Mouse (Mus musculus): ENCODE measurements around the gene Ddah2.

The Ddah2 gene

DNA sequence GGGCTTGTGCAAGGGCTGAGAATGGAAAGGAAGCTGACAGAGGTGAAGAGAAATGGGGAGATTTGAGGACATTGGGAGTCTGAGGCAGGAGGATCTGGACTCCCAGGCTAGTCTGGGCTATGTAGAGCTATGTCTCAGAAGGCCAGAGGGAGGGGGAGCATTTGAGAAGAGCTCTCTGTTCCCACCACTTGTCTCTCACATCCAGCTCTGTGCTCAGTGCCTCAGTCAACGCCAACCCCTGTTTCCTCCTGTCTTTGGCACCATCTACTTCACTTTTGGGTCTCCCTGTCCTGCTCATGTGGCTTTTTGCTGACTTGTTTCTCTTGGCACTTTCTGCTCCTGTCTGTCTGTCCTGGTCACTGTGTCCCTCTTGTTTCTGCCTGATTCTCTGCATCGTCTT is 18.4 kb downstream of the Ddah2 start:
- no peak for DNase-seq (ENCODE audit: low spot score in 2 of 2)

DNA sequence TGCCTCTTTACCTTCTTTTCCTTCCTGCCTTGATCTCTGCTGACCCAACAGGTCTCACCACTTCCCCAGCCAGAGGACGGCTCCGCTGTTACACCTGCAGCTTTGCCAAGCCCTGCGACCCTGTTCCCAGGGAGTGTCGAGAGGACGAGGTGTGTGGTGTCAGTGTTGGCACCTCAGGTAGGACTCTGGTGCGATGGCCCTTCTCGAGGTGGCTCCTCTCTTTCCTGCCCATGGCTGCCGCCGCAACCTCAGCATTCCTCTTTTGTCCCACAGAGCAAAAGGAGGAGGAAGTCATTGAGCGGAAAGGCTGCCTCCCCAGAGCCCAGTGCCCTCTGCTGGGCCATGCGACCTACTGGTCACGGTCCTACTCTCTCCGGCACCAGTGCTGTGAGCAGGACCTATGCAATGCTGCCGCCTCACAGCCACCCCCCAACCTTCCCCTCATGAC is 19.0 kb downstream of the Ddah2 start, which contains the start of gene Ly6g6d:
TSS of gene Ly6g6d (minus strand) at position 280 of the 448 bp plus-strand sequence.
- DNase-seq (ENCODE audit: low spot score in 2 of 2): peak in 1 of 2 experiments; percentile 61

DNA sequence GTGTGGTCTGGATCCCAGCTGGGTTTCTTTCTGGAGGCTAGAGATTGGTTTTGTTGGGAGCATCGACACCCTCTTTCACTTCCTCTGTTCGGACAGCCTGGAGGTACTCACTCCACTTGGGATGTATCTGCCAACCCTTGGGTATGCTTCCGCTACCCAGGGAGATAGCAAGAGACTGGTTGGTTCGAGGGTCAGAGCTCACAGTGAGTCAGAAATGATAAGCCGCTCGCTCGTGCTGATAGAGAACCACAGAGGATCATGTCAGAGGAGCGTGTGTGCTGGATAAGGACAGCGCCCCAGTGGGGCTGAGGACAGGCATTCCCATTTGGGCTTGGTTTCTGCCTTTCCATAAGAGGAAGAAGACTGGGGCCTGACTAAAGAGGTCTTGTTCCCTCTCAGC is 20.9 kb downstream of the Ddah2 start:
- no peak for DNase-seq (ENCODE audit: low spot score in 2 of 2)

DNA sequence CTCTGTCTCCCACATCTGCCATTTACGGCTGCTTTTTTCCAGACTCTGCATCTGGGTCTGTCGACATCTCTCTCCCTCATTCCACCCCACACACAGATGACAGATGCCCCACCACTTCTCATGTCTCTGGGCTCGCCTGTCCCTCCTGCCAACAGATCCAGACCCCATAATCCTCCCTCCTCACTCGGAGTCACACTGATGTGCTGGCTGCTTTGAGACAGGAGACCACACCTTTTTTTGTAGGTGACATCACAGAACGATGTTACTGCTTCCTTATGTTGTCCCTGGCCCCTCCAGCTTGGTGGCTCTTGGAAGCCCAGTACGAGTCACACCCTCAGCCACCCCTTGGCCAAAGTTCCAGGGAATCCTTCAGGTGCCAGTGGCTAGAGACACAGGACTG is 21.4 kb downstream of the Ddah2 start:
- no peak for DNase-seq (ENCODE audit: low spot score in 2 of 2)

DNA sequence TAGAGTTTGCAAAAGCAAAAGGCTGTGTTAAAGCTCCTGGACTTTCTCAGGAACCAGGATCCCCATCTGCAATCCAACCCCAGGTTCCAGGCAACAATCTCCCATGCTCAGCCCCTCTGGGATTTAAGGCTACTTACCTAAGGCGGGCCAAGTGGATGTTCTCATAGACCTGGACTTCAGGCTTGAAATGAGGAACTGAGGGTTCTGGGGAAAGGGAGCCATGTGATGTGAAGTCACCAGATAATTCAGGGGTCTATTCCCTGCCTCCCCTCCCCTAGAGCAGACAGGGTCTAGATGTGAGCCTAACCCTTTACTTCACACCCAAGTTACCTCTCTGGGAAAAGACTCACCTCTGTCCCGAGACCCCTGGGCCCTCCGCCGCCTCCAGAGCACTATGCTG is 21.9 kb downstream of the Ddah2 start:
- DNase-seq (ENCODE audit: low spot score in 2 of 2): no peak

DNA sequence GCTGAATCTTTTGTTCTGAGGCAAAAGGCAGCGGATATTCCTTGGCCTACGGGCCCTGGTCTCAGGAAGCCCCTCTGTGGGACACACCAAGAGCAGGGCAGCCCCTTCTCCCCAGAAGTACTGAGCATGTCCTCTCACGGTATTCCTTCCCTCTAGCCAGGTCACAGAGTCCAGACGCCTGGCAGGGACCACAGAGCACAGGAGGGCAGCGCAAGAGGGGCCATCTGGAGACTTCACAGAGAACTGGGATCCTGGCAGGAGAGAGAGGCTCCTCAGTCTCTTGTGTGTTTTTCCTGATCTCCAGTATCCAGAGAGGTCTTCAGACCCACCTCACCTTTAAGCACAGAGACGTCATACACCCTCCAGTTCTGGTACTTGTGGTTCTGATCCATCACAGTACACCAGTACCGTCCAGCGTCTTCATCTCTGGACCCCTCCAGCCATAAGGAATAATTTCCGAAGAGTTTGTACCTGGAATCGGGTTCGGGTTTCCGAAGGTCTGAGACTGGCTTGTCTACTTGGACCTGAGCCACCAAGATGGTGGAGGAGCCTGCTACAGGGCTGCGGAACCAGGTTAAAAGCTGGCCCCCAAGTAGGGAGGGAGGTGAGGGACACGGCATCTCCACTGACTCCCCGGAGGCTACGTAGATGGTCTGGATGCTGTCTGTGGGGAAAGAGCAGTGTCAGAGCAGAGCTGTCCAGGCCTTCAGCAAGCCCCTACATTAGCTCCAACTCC is 24.2 kb downstream of the Ddah2 start:
- DNase-seq (ENCODE audit: low spot score in 2 of 2): no peak

DNA sequence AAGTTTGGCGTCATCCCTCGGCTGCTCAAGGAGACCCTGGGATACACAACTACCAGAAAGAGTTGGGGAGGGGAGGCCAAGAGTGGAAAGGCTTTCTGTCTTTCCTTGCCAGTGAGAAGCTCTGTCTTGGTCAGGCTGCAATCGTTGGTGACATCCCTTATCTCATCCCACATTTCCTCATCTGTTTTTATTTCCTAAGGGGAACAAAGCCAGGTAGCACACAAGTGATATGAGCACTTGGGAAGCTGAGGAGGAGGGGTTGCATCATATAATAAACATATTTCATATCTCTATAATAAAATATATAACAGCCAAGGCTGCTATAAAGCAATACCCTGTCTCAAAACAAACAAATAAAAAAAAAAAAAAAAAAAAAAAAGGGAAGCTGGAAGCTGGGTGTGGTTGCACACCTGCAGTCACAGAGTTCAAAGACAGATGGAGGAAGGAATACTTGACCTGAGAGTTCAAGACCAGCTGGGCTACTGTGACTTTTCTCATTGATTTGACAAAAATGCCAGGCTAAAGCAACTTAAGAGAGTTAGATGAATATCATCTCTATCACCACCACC is 25.2 kb downstream of the Ddah2 start:
- DNase-seq (ENCODE audit: low spot score in 2 of 2): no peak

DNA sequence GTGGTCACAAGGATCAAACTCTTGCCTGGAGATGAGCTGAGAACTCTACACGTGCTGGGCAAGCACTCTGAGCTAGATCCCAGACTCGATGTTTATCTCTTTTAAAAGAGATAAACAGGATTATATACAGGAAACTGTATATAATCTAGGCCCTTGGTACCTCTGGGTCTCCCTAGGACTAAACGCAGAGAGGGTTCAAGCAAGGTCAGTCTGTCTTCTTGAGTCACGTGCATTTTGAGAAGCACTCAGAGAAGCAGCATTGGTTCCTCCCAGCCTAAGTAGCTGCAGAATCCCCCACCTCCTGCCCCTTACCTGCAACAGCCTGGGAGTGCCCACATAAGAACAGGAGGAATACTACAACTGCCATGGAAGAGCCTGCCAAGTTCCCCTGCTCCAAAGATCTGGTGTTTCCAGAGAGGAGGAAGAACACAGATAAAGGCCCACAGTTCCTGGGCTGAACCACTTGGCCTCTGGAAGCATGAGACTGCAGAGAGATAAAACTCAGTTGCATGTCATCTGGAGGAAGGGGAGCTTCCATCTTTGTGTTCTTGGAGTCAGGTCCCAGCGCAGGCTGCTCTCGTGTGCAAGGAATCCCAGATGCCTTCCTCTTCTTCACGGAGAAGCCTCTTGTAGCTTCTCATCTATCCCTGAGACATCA is 26.5 kb downstream of the Ddah2 start, which contains the start of gene Ly6g6f:
TSS of gene Ly6g6f (minus strand) at position 403 of the 658 bp plus-strand sequence.
- no peak for DNase-seq (ENCODE audit: low spot score in 2 of 2)

DNA sequence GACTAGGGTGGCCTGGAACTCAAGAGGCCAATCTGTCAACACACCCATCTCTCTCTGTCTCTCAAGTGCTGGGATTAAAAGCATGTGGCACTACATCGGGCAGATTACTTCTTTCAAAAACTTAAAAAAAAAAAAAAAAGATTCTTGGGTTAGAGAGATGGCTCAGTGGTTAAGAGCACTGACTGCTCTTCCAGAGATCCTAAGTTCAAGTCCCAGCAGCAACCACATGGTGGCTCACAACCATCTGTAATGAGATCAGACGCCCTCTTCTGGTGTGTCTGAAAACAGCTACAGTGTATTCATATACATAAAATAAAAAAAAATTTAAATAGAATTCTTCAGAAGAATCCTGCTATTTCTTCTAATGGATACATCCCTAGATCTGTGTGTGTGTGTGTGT is 29.3 kb downstream of the Ddah2 start:
- DNase-seq (ENCODE audit: low spot score in 2 of 2): no peak

DNA sequence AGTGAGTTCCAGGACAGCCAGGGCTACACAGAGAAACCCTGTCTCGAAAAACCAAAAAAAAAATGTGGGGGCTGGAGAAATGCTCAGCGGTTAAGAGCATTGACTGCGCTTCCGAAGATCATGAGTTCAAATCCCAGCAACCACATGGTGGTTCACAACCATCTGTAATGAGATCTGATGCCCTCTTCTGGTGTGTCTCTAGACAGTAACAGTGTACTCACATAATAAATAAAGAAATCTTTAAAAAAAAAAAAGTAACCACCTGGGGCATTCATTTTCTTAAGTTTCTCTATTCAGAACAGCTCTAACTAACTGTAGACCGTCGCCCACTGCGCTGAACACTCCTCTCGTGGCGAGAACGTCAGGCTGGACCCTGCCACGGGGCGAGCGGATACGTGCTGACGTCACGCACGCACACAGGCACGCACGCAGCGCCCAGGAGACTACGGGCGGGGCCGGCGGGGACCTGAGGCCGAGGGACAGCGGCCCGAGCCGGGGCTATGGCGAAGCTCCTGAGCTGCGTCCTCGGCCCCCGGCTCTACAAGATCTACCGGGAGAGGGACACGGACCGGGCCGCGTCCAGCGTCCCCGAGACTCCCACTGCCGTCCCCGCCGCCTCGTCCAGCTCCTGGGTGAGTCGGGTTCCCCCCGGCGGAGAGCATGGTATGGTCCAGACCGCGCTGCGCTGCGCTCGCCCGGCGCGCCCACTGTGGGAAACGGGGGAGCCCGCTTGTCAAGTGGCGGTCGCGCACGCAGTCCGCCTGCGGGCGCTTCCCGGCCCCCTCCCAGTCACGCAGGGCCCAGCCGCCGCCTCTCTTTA is 30.2 kb downstream of the Ddah2 start, which contains the start of gene Abhd16a:
TSS of gene Abhd16a (plus strand) at position 439 of the 820 bp plus-strand sequence.
- peak; percentile 95 for DNase-seq (ENCODE audit: low spot score in 2 of 2)

DNA sequence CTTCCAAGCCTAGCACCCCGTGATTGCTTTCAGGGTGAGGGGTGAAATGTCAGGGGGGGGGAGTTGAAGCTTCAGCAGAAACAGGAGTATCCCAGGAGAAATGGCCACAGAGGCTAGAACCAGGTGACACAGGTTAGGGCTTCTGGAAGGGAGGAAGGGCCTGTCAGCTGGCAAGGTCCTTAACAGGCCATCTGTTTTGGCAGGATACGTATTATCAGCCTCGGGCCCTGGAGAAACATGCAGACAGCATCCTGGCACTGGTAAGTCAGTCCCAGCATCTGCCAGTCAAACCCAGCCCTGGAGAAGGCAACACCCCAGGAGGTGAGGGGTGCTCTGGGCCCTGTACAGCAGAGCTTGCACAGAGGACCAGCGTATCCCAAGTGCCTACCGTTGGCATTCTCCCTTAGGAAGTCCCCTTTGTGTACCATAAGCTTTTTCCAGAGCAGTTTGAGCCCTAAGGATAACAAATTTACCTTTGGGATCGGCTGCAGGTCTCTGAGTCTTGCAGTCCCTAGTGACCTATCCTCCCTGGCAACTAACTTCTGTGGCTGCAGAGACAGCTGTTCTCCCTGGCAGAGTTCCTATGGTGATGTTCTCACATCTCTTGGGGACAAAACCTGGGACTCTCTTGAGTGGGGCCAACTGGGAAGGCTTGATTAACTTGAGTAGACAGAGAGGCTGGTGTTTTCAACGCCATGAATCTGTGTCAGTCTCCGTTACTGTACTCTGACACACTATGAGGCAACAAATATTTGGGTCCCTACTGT is 31.5 kb downstream of the Ddah2 start:
- DNase-seq (ENCODE audit: low spot score in 2 of 2): peak; percentile 29 to 36

DNA sequence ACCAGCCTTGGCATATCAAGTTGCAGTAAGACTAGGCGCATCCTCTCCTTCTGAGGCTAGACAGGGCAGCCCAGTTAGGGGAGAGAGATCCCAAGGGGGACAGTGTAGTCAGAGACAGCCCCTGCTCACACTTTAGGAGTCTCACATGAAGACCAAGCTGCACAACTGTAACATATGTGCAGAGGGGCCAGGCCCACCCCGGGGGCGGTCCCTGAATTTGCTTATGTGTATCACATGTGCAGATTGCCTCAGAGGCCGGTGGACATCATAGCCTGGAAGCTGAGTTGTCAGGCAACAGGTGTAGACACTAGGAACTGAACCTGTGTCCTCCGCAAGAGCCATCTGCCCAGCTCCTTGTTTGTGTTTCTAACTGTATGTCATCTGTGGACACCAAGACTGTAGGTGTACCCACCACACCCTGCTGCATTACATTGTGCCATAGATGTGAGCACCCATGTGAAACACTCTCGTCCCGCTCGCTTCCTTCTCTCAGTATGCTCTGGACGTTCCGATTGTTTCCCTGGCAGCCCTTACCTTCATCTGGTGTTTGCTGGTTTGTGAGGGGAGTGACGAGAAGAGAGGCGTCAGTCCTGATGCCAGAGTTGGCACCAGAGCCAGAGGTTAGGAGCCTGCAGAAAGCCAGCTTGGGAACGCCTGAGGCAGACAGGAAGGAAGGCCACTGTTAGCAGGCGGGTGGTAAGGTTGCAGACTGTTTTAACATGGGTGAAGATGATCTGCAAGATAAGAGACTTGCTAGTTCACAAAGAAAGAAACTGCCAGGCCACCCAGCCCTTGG is 33.8 kb downstream of the Ddah2 start:
- DNase-seq (ENCODE audit: low spot score in 2 of 2): no peak

DNA sequence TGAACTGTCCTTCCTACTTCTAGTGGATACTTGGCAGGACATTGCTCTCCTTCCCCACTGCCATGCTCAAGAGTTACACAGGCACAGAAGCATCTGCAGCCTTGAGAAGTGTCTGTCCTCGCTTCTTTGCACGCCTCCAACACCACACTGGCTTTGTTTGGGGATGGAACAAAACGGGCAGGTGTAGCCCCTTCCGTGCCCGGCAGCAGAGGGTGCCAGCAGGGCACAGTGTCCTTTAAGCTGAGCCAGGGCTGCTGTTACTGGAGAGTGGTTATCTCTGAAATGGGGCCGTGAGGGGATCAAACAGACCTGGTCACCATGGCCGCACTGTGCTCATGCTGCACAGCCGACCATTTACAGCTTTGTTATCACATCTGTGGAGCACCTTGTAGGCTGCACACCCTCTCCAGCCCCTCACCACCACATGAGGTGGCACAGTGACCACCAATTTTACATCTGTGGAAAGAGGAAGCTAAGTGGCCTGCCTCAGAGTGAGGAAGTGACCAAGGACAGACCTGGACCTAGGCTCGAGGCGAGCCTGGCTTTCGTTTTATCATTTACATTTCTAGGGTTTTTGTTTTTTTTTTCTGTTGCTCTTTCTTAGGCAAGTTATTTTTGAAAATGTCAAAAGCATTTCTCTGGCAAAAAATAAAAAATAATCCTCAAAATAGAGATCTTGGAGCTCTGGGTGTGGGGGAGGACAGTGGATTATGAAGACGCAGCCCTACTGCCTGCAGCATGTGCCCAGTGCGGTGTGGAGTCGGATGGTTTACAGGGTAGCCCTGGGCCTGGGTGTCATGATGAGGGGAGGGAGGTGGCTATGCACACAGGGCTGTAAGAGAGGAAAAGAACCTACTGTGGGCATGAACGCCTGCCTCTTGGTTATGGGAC is 35.9 kb downstream of the Ddah2 start:
- no peak for DNase-seq (ENCODE audit: low spot score in 2 of 2)

DNA sequence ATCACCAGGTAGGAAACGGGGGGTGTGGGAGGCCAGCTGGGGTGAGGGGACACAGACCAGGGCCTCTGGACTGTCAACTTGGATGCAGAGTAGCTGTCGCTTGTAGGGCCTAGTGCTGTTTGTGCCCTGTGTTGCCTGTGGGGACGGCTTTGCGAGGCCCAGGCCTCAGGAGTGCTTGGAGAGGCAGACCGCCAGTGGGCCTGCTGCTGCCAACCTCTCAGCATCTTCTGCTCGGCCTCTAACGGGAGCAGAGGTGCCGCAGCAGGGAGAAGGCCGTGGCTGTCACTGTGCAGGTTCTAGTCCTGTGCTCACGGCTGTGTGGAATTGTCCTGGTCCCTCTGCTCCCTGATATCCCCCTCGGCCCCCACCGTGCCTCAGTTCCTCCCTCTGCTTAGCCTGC is 37.8 kb downstream of the Ddah2 start:
- no peak for DNase-seq (ENCODE audit: low spot score in 2 of 2)

DNA sequence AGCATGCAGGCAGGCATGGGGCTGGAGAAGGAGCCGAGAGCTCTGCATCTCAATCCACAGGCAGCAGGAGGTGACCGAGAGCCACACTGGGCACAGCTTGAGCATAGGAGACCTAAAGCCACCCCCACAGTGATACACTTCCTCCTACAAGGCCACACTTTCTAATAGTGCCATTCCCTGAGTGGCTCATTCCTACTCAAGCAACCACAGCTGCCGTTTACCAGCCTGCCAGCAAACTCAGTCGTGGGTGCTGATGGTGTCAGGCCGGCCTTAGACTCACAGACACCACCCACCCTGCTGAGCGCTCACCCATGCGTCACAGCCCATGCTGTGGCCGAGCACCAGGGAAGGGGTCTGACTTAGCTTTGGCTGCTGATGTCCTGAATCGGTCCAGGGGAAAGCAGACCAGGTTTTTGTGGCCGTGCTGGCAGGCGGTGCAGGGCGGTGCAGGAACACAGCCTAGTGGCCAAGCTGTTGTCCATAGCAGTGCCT is 38.4 kb downstream of the Ddah2 start:
- no peak for DNase-seq (ENCODE audit: low spot score in 2 of 2)

DNA sequence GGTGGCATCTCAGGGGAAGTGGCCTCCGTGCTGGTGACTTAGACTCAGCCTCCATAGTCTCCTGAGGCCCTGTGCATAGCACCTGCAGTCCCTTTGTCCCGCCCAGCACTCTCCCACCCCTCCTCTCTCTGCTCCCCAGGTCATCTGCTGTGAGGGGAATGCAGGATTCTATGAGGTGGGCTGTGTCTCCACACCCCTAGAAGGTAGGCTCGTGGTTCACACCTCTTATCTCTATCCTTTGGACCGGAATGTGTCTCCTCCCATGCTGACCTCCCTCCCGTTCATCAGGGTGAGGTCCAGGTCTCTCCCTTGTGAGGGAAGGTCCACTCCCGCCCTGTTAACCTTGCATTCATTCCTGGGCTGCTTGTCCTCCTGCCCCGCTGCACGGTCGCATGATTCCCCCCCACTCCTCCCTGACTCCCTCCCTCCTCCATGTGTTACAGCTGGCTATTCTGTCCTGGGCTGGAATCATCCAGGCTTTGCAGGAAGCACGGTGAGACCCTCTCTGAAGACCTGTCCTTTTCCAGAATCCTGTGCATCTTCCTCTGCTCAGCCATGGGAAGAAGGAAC is 41.4 kb downstream of the Ddah2 start:
- no peak for DNase-seq (ENCODE audit: low spot score in 2 of 2)

DNA sequence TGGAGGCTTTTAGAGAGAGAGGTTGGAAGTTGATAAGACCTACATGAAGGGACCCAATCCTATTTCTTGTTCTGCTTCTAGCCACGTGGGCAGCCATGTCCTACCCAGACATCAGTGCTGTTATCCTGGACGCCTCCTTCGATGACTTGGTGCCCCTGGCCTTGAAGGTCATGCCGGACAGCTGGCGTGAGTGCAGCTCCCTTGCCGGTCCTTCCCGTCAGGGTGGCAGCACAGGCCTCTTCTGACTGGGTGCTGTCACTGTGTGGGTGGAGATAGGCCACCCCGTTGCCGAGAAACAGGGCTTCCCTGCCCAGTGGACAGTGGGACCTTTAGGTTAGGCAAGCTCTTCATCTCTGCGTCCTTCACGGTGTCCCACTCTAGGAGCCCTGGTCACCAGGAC is 42.3 kb downstream of the Ddah2 start:
- no peak for DNase-seq (ENCODE audit: low spot score in 2 of 2)

DNA sequence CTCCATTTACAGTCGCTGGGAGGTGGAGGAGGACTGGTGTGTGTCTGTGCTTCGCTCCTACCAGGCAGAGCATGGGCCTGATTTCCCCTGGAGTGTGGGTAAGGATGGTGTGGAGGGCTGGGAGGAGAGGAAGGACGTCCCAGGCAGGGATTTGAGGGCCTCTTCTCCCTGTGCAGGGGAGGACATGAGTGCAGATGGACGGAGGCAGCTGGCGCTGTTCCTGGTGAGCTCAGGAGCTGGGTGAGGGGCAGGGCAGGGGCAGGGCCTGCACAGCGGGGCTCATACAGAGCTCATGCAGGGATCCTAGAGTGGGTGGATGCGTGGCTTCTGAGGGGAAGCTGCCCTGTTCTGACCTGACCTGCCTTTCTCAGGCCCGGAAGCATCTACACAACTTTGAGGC is 43.5 kb downstream of the Ddah2 start:
- no peak for DNase-seq (ENCODE audit: low spot score in 2 of 2)

DNA sequence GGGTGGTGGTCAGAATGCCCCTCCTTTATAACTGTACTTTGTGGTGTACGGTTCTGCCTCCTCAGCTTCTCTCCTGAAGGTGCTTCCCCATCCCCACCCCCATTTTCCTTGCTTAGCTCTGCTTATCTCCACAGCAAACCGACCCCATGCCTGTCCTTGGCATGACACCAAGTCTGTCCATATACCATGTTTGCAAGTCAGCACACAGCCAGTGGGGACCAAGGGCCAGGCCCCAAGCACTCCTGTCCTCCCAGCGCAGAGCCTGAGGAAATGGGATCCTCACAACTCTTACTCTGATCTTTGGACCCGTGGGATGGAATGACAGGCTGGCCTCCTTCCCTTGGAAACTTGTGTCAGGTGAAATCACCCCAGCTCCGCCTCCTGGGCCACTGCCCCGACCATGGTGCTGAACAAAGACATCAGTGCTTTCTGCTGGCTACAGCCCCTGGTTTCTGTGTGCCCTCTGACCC is 44.4 kb downstream of the Ddah2 start:
- DNase-seq (ENCODE audit: low spot score in 2 of 2): no peak
